Mouse (Mus musculus): ENCODE results near the gene Gm28051. TPM values are rescaled to one million over a fixed set of nuclear protein-coding genes. Genes with fewer than 3 reads are reported as not detected.
A peak's percentile ranks its signal among the peaks of the same experiment; 100 is the strongest.

The Gm28051 gene
- polyA plus RNA-seq, 1 experiment from 2014 or later = not detected

DNA sequence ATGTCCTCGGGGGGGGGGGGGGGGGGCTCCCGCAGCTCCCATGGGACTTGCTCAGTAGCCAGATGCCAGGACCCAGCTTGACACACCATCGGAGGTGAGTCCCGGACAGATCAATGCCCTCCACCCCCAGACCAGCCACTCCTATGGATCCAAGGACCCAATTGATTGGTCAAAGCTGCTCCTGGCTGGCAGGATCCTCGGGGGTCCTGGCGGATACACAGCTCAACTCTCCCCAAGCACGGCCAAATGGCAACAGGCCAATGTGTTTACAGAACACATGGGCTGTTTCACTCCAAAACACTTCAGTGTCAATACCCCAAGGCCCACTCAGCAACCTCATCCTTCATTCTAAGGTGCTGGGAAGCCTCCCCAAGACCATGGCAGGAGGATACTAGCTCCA lies 65.8 kb downstream of the Gm28051 start:
- Histone ChIP-seq H3K27ac (replicated peaks) (no peak overlapping the region), H3K36me3 (no peaks in the 10 kb centered on the region), H3K4me3 (no peak overlapping the region), H3K4me1 (peaks cover 22% of the 10 kb centered on the region), H3K9ac (replicated peaks) (no peak overlapping the region), H3K27me3 (no peaks in the 10 kb centered on the region), H3K4me2 (replicated peaks) (no peak overlapping the region), H3K9me3 (no peaks in the 10 kb centered on the region)
- ATAC-seq (replicated peaks) = no peak
- 71% methylated on average over 7 of the region's 7 CpGs for WGBS

- no peak overlapping the region for H3K9ac ChIP-seq (replicated peaks)
These were observed 66.4 kb downstream of the Gm28051 start for GRCm38 (mm10) chr12:102691180-102691579.

DNA sequence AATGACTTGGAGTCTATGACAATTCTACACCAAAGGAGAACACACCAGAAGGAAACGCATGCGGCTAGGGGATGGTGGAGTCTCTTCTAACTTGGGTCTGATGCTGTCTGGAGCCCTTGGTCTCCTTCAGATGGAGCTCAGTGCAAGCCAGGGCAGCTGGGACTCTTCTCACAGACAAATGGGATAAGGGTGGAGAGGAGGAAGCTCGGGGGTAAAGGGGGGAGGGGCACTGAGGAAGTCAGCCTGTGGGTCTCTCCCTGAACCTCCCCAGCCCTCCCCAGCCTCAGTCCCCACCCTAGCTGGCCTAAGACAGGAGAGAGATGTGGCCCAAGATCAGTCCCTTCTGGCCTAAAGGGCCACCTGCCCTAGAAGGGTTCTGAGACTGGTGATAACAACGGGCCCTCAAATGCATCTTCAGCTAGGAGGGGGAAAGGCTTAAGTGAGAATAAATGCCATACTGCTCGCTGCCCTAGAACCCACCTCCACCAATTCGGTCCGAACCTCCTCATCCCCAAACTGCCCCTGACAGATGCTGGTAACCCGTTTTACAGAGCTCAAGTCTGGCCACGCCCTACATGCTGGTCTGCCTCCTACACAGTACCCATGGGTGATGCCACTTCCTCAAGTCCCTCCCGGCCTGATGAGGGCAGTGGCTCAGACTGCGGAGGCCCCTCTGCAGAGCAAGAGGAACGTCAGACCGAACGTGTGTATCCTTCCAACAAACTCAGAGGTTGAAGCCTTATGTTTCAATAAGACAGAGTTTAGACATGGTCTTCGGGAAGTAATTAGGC lies 67.6 kb downstream of the Gm28051 start:
- no peak overlapping the region for H3K27ac ChIP-seq (replicated peaks)
- H3K27me3 ChIP-seq = no peaks in the 10 kb centered on the region
- H3K4me3 ChIP-seq = no peak overlapping the region
- H3K4me1 ChIP-seq = peaks cover 24% of the 10 kb centered on the region
- no peaks in the 10 kb centered on the region for H3K36me3 ChIP-seq
- no peak overlapping the region for H3K9ac ChIP-seq (replicated peaks)
- H3K9me3 ChIP-seq = no peaks in the 10 kb centered on the region
- 89% methylated on average over 15 of the region's 15 CpGs for WGBS
- no peak for ATAC-seq (replicated peaks)
- H3K4me2 ChIP-seq (replicated peaks) = no peak overlapping the region

More at GRCm38 (mm10) chr12:102691180-102691579, 66.4 kb downstream of the Gm28051 start:
- H3K36me3 ChIP-seq = no peaks in the 10 kb centered on the region
- WGBS = 81% methylated on average over 11 of the region's 11 CpGs
- H3K9me3 ChIP-seq = no peaks in the 10 kb centered on the region
- ATAC-seq (replicated peaks) = no peak
- no peak overlapping the region for H3K4me3 ChIP-seq
- H3K27ac ChIP-seq (replicated peaks) = no peak overlapping the region
- H3K4me2 ChIP-seq (replicated peaks) = no peak overlapping the region
- H3K27me3 ChIP-seq = no peaks in the 10 kb centered on the region
- H3K4me1 ChIP-seq = peaks cover 20% of the 10 kb centered on the region

- no peaks in the 10 kb centered on the region for H3K36me3 ChIP-seq
- peak overlapping the region; percentile 79 for H3K27ac ChIP-seq (replicated peaks)
- no peak overlapping the region for H3K4me2 ChIP-seq (replicated peaks)
- H3K9me3 ChIP-seq = no peaks in the 10 kb centered on the region
- ATAC-seq (replicated peaks) = no peak
- peaks cover 39% of the 10 kb centered on the region for H3K4me1 ChIP-seq
- no peaks in the 10 kb centered on the region for H3K27me3 ChIP-seq
- WGBS = 92% methylated on average over 5 of the region's 5 CpGs
- no peak overlapping the region for H3K4me3 ChIP-seq
- H3K9ac ChIP-seq (replicated peaks) = no peak overlapping the region
These were observed 71.2 kb downstream of the Gm28051 start for GRCm38 (mm10) chr12:102686321-102686720.

GRCm38 (mm10) chr12:102685523-102685931 lies 72.0 kb downstream of the Gm28051 start:
- Histone ChIP-seq H3K36me3 (no peaks in the 10 kb centered on the region), H3K9me3 (no peaks in the 10 kb centered on the region), H3K9ac (replicated peaks) (no peak overlapping the region), H3K4me3 (no peak overlapping the region), H3K4me2 (replicated peaks) (0 out of 2 replicates have a peak overlapping the region, but pooled peaks have one; percentile 3), H3K27me3 (no peaks in the 10 kb centered on the region), H3K4me1 (peaks cover 47% of the 10 kb centered on the region), H3K27ac (replicated peaks) (peak overlapping the region; percentile 79)
- WGBS = 7% methylated on average over 9 of the region's 9 CpGs
- ATAC-seq (replicated peaks) = peak; percentile 64

DNA sequence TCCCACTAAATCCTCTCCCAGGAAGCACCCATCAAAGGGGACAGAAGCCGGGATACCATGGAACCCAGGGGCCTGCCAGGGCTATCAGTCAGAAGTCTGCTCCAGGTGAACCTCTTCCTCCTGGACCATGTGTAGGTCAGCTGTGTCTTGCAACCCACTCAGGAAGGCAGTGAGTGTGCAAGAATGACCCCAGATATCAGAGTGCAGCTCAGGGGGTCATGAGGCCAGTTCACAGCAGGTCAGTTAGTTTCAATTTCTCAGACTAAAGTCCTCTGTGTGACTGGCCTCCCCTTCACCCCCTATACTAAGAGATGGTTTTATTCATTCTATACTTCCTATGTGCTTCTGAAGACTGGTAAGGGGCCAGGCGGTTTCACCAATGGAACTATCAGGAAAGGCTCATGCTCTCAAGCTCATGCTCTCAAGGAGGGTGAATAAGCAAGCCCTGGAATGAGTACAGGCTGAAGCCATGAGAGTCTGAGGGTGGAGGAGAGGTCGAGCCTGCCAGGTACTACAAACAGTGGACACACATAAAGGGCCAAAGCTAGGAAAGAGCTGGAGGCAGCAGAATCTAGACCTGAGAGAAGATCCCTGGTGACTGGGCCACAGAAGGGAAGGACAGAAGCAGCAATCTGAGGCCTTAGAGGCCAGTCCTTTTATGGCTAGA lies 72.7 kb downstream of the Gm28051 start:
- H3K9ac ChIP-seq (replicated peaks) = no peak overlapping the region
- H3K27ac ChIP-seq (replicated peaks) = peak overlapping the region; percentile 79
- H3K27me3 ChIP-seq = no peaks in the 10 kb centered on the region
- H3K4me2 ChIP-seq (replicated peaks) = no peak overlapping the region
- 76% methylated on average over 3 of the region's 3 CpGs for WGBS
- ATAC-seq (replicated peaks) = peak; percentile 5; the same call in 1 of the 2 replicates
- no peaks in the 10 kb centered on the region for H3K9me3 ChIP-seq
- no peak overlapping the region for H3K4me3 ChIP-seq
- H3K4me1 ChIP-seq = peaks cover 53% of the 10 kb centered on the region
- H3K36me3 ChIP-seq = no peaks in the 10 kb centered on the region

- Histone ChIP-seq H3K4me3 (no peak overlapping the region), H3K9ac (replicated peaks) (no peak overlapping the region), H3K4me2 (replicated peaks) (no peak overlapping the region), H3K4me1 (peaks cover 62% of the 10 kb centered on the region), H3K27me3 (no peaks in the 10 kb centered on the region), H3K36me3 (no peaks in the 10 kb centered on the region), H3K27ac (replicated peaks) (peak overlapping the region; percentile 51; the same call in 1 of the 2 replicates), H3K9me3 (no peaks in the 10 kb centered on the region)
- ATAC-seq (replicated peaks) = peak; percentile 47; the same call in 1 of the 2 replicates
- WGBS = 30% methylated on average over 5 of the region's 5 CpGs
These were observed 73.6 kb downstream of the Gm28051 start for GRCm38 (mm10) chr12:102683979-102684378.

DNA sequence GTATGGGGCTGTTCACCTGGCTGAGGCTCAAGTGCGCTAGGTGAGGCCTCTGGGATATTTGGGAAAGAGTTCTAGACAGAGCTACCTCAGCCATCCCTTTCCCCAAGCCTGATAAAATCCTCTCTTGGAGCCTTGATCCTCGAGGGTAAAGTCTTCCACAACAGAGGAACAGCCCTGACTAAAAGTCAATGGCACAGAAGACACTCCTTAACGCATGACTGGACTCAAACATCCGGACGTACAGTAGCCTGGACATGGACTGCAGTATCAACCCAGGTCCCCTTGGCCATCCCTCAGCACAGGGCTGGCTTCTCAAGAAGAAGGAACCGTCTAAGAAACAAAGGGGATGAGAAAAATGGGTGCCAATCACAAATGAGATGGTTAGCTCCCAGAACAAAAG lies 74.1 kb downstream of the Gm28051 start:
- no peaks in the 10 kb centered on the region for H3K27me3 ChIP-seq
- peaks cover 67% of the 10 kb centered on the region for H3K4me1 ChIP-seq
- ATAC-seq (replicated peaks) = no peak
- no peak overlapping the region for H3K9ac ChIP-seq (replicated peaks)
- H3K27ac ChIP-seq (replicated peaks) = 0 out of 2 replicates have a peak overlapping the region, but pooled peaks have one; percentile 51
- no peaks in the 10 kb centered on the region for H3K36me3 ChIP-seq
- H3K9me3 ChIP-seq = no peaks in the 10 kb centered on the region
- no peak overlapping the region for H3K4me2 ChIP-seq (replicated peaks)
- 62% methylated on average over 6 of the region's 6 CpGs for WGBS
- no peak overlapping the region for H3K4me3 ChIP-seq

DNA sequence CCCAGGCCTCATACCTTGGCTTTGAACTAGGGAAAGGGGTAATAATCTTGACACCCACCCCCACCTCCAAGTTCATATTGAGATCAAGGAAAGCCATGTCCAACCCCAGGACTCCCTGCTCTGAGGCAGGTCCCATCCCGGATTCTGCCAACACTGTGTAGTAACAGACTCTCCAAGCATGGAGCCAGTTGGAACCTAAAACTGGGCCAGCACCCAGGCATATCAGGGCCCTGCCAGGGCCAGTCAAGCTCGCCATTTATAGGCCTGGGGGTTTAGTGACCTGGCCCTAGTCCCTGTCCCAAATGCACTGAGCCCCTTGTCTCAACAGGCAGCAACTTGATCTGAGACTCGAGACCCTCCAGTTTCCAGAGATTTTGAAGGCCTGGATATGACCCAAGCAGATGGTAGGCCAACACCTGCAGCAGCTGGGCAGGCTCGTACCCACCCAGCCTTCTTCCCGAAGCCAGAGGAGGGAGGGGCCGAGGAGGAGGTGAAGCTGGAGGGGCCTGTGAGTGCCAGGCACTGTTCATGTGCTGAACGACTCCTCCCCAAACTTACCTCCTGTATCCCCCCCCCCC lies 74.8 kb downstream of the Gm28051 start:
- H3K4me1 ChIP-seq = peaks cover 74% of the 10 kb centered on the region
- H3K4me3 ChIP-seq = no peak overlapping the region
- H3K36me3 ChIP-seq = no peaks in the 10 kb centered on the region
- no peaks in the 10 kb centered on the region for H3K9me3 ChIP-seq
- no peak overlapping the region for H3K9ac ChIP-seq (replicated peaks)
- H3K27ac ChIP-seq (replicated peaks) = no peak overlapping the region
- no peak for ATAC-seq (replicated peaks)
- 78% methylated on average over 7 of the region's 7 CpGs for WGBS
- H3K27me3 ChIP-seq = no peaks in the 10 kb centered on the region
- no peak overlapping the region for H3K4me2 ChIP-seq (replicated peaks)

DNA sequence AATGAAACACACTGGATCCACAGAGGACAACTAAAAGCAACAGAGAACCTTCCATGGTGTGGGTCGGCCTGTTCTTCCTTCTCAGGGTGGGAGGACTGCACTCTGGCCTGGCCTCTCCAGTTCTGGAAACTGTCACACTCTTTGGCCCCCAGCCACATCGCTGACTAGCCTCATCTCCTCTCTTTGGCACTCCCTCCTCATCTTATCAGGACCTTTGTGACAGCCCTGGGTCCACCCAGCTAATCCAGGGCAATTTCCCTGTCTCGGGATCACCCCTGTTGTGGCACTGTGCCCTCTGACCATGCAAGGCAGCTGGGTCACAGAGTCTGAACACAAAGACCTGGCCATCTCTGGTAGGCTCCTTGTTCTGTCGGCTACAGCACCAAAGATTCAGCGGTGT lies 75.5 kb downstream of the Gm28051 start:
- H3K9me3 ChIP-seq = no peaks in the 10 kb centered on the region

GRCm38 (mm10) chr12:102681590-102681989 lies 76.0 kb downstream of the Gm28051 start:
- Histone ChIP-seq H3K4me1 (peaks cover 74% of the 10 kb centered on the region), H3K4me2 (replicated peaks) (no peak overlapping the region), H3K9me3 (no peaks in the 10 kb centered on the region), H3K9ac (replicated peaks) (no peak overlapping the region), H3K27me3 (no peaks in the 10 kb centered on the region), H3K36me3 (no peaks in the 10 kb centered on the region), H3K27ac (replicated peaks) (no peak overlapping the region), H3K4me3 (no peak overlapping the region)
- no peak for ATAC-seq (replicated peaks)
- 83% methylated on average over 7 of the region's 7 CpGs for WGBS

More for the DNA sequence above, 75.5 kb downstream of the Gm28051 start:
- H3K4me1 ChIP-seq = peaks cover 74% of the 10 kb centered on the region
- H3K27ac ChIP-seq (replicated peaks) = no peak overlapping the region
- no peaks in the 10 kb centered on the region for H3K27me3 ChIP-seq
- no peak overlapping the region for H3K4me3 ChIP-seq
- no peak overlapping the region for H3K9ac ChIP-seq (replicated peaks)
- H3K36me3 ChIP-seq = no peaks in the 10 kb centered on the region
- ATAC-seq (replicated peaks) = no peak
- 92% methylated on average over 5 of the region's 5 CpGs for WGBS
- no peak overlapping the region for H3K4me2 ChIP-seq (replicated peaks)

DNA sequence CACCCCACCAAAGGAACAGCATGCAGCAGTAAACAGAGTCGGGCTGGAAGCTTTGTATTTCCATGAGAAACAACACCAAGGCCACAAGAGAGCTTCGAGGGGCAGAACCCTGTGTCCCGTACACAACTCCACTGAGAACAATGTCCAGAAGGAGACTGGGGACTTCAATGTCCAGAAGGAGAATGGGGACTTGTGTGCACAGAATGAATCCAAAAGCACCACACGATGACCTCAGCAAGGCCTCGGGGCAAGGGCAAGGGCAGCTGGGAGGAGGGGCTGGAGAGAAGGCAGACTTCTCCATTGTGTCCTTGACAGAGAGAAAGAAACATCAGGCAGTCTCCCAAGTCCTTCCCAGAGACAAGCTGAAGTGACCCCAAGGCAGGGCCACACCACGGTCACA lies 78.7 kb downstream of the Gm28051 start:
- 19% methylated on average over 6 of the region's 6 CpGs for WGBS
- Histone ChIP-seq H3K4me3 (no peak overlapping the region), H3K9me3 (no peaks in the 10 kb centered on the region), H3K27me3 (no peaks in the 10 kb centered on the region), H3K4me2 (replicated peaks) (no peak overlapping the region), H3K9ac (replicated peaks) (0 out of 2 replicates have a peak overlapping the region, but pooled peaks have one; percentile 3), H3K27ac (replicated peaks) (peak overlapping the region; percentile 32; the same call in 1 of the 2 replicates), H3K4me1 (peaks cover 46% of the 10 kb centered on the region), H3K36me3 (no peaks in the 10 kb centered on the region)
- no peak for ATAC-seq (replicated peaks)
